Mouse (Mus musculus) T-helper 2 cell (primary cell): ENCODE measurements around the gene Tm9sf3.
"Not testable (repeated sequence)": the region's sequence is repeated elsewhere in the genome, so short reads cannot be mapped to it uniquely, and the experiment has no call there.

ENCODE experiments used
- in situ Hi-C: fragments of 300-600 bp; cut with MboI, MseI; formaldehyde crosslinking; loops from one replicate; pipeline ENCODE4 v1.15.1; 2025; ENCODE audit warnings: high pct_unique_total_duplicates

Tm9sf3 gene

GRCm38 (mm10) chr19:41263630-41264295 is at the start of gene Tm9sf3:
TSS of gene Tm9sf3 (minus strand) at chr19:41263997.
- in situ Hi-C loops, result loop anchor here (10.0 kb wide), 1 partner anchor 1251 kb away; the partner anchor contains the start of gene R3hcc1l

DNA sequence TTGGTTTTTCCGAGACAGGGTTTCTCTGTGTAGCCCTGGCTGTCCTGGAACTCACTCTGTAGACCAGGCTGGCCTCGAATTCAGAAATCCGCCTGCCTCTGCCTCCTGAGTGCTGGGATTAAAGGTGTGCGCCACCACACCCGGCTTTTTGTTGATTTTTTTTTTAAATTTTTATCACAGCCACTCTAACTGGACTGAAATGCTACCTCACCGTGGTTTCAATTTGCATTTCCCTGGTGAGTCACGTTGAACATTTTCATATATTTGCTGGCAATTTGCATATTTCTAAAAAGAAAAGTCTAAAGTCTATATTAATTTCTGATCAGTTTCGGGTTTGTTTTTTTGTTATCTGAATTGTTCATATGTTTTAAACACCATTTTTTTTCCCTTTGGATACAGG is 48.8 kb upstream of the Tm9sf3 start:
- in situ Hi-C loops, result not testable (repeated sequence)

DNA sequence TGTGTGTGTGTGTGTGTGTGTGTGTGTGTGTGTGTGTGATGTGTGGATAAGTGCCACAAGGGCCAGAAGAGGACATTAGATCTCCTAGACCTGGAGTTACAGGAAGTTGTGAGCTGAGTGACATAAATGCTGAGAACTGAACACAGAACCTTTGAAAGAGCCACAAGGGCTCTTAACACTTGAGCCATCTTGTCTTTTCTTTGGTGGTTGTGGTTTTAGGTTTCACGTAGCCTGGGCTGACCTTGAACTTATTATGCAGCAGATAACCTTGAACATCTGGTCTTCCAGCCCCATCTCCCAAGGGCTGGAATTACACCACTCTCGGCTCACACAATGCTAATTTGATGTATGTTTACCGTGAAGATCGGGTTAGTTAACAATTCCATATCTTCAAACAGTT is 48.2 kb upstream of the Tm9sf3 start:
- in situ Hi-C loops, result no loop called here

DNA sequence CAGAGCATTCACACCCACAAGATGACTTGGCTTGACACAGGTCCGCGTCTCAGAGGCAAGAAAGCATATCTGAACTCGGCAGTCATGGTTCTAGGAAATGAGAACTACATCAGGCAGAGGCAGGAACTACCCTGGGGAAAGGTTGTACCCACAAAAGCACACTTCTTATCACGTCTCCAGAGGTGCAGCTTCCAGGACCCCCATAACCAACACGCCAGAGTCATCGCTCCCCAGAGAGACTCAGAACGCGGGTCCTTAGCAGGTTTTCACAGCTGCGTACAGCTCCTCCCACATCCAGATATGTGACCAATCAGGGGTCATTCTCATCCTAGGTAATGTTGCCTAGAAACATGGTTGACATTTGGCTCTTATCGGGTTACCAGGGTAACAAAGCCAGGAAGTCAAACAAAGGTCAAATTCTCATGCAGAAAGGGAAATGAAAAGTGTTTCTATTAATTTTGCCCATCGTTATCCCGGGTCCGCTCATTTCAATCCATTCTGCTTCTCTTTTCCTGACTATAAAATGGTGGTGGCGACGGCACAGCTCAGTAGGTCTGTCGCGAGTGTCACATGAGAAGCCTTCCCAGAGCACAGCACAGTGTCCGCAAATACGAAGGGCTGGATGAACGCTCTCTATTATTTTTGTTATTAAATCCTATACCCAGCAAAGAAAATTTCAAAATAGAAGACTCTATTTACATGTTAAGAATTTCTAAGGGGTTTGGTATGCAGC is 47.3 kb upstream of the Tm9sf3 start:
- in situ Hi-C loops, result no loop called here

DNA sequence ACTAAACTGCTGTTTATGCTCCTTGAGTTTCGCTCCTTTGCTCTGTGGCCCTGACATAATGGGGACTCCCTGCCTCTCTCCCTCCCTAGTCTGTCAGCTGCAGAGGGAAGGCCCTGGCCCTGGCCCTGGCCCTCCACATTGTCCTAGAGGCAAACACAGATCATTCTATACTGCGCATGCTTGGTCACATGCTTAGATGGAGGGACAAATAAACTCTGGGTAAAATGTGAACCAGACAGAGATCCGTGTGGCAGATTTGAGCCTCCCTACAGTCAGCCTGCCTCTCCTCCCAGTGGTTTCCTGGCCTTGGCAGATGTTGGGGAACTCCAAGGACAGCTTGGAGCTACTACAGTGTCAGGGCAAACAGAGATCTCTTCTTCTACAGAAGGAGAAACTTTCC is 40.1 kb upstream of the Tm9sf3 start:
- in situ Hi-C loops, result no loop called here

DNA sequence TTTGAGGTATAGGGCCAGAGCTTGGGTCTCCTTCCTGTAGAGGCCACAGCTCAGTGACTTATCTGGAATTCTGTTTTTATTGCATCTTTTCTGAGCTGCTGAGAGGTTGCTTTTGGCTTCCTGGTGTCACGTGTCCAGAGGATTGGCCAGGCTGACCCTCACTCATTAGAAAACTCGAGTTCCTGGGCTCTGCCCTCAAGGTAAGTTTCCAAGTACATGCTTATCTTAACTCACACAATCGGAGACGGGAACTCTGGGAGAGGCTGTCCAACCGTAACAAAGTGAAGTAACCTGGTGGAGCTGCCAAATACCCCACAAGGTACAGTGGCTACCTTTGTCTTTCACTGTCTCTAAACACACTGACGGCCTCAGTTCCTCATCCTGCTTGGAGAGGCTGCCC is 39.6 kb upstream of the Tm9sf3 start:
- in situ Hi-C loops, result no loop called here

GRCm38 (mm10) chr19:41301856-41302255 is 38.1 kb upstream of the Tm9sf3 start:
- in situ Hi-C loops, result no loop called here

DNA sequence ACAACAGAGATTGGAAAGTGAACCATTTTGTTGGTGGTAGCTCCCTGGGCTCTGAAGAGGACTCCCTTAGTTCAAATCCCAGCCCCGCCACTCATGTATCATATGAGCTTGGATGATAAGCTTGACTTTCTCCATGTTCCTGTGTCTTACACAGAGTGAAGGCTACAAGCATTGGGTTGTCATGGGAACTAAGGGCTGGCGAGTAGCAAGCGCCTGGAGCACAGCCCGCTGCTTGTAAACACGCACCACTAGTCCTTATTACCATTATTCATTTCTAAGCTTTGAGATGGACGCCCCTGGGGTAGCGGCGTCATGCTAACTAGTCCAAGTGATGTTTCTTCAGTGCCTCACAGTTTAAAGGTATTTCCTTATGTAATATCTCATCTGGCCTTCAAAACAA is 35.6 kb upstream of the Tm9sf3 start:
- in situ Hi-C loops, result no loop called here

DNA sequence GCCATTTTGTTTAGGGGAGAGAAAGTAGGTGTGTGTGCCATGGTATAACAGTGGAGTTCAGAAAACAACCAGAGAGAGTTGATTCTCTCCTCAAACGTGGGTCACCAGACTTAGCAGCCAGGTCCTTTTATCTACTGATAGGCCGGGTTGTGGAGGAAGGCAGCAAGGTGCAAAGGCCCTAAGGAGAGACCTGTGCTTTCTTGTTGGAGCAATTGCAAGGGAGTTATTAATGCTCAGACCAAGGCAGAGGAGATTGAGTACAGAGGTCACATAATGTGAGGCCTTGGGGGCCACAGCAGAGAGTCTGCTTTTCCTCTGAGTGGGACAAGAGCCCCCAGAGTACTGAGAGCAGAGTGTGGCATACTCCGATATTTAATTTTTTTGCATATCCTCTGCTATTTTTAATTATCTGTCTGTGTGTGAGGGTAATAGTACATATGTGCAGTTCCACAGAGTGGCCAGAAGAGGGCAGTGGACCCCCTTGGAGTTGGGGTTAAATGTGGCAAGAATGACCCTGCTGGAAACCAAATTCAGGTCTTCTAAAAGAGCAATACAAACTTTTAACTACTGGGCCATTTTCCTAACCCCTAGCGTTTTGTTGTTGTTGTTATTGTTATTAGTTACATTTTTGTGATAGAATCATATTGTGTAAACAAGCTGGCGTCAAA is 27.3 kb upstream of the Tm9sf3 start:
- in situ Hi-C loops, result no loop called here

DNA sequence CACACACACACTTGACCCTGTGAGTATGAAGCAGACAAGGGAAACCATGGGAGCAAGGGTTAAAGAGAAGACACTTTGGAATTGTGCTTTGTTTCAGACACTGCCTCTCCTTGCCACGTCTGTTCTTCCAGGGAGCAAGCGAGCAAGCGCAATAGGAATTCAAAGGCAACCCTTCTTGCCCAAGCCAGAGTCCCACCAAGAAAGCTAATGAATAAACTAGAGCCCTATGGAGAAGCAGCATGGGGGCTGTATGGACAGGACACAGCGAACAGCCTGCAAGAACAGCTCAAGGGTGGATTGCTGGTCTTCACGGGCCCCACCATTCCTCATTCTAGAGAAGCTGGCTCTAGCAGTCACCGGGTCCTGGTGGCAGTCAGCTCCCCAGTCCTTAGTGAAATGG is 24.8 kb upstream of the Tm9sf3 start:
- in situ Hi-C loops, result no loop called here

GRCm38 (mm10) chr19:41287224-41287623 is 23.4 kb upstream of the Tm9sf3 start:
- in situ Hi-C loops, result no loop called here

DNA sequence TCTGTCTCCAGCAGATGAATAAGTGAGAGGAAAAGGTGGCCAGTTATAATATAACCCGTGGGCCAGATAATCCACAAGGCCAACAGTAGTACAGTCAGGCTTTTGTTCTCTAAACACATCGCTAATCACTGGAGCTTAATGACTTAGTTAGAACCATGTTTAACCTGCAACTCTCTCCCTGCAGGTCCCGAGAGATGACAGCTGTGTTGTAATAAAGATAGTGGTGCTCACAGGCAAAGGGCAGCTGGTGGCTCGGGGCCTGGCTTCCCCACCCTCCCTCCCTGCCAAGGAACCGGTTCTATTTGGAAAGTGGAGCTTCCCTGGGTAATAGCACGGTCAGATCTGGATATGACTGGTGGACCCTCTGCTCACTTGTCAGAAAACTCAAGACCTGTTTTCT is 20.7 kb upstream of the Tm9sf3 start:
- in situ Hi-C loops, result no loop called here

DNA sequence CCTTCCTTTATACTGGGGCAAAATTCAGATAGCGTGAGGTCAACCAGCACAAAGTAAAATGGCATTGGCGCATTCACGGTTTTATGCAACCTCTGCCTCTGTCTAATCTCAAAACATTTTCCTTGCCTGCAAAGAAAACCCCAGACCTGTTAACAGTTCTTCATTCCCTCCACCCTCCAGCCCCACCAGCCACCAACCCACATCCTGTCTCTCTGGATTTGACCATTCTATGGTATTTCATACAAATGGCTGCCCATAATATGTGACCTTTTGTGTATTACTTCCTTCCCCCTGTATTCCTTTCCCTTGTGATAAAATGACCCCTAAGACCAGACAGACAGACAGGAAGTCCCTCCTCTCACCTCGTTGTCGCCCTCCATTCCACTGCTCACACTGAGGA is 18.9 kb upstream of the Tm9sf3 start:
- in situ Hi-C loops, result no loop called here

DNA sequence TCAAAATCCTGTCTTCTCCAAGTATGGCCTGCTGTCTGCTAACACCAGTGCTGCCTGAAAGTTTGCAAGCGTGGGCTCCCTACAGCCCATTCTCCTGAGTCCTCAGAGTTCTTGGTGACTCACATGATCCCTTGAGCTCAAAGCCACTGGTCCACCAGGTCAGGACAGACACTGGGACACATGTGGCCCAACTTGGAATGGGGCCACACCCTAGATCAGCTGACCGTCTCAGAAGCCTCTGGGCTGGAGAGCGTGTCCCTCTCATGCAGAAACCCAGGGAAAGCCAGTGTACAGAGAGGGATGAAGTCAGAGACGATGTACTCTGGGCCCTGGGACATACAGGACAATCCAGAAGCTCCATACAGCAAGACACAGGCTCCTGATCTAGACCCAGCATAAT is 18.4 kb upstream of the Tm9sf3 start:
- in situ Hi-C loops, result no loop called here

GRCm38 (mm10) chr19:41279724-41280244 is 16.0 kb upstream of the Tm9sf3 start:
- in situ Hi-C loops, result no loop called here

DNA sequence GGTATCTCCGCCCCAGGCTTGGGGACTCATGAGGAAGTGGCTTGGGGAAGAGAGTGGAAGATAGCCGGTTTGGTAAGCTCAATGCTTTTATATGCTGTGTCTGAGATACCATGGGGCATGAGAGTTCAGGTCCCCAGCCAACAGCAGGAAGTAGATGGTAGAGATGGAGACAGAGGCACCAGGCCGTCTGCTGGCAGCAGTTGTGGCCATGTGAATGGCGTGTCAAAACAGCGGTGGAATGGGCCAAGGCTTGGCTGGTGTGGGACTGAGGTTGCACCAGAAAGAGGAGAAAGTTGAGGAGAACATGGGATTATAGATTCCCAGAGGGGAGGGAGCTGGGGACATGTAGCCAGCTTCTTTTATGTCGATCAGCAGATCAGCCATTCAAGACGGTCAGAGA is 14.8 kb upstream of the Tm9sf3 start:
- in situ Hi-C loops, result no loop called here

DNA sequence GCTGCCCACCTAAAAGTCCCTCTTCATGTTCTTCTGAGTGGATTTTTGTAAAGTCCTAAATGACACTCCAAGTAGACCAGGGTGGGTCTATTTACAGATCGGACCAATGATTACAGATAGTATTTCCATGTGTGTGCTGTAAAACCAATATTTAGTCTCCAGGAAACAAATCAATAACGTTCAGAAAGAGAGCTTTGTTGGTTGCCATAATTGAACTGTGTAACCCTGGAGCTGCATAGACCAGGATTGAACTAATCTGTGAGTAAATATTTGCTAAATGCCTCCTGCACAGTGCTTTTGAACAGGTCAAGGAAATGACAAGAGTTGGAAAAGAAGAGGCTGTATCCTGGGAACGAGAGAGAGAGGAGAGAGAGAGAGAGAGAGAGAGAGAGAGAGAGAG is 11.8 kb upstream of the Tm9sf3 start:
- in situ Hi-C loops, result no loop called here

GRCm38 (mm10) chr19:41270906-41271305 is 7.1 kb upstream of the Tm9sf3 start:
- in situ Hi-C loops, result no loop called here

DNA sequence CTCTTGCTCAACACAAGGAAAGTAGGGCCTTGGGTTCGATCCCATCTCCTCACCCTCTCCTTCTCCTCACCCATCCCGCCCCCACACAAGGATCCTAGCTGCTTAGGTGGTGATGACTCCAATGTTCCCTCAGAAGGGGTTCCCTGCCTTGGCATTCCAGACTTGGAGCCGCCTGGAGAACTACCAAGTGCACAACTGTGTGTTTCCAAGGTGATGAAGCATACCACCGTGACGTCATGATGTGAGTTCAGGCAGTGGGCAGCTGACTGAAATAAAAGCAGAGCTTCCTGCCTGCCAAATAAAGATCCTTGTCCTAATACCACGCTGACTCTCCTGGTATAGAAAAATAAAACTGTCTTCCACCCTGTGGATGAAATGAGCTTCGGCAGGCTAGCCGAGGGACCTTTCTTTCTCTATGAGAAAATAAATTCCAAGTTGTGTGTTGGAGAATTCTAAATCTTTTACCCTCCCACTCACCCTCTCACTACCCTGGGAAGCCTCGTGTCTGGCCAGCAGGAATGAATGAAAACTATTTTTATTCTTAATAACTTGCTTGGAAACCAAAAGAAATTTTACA is 6.4 kb upstream of the Tm9sf3 start:
- in situ Hi-C loops, result no loop called here

- in situ Hi-C loops, result loop anchor here (10.0 kb wide), 1 partner anchor 1248 kb away; the partner anchor contains the start of gene R3hcc1l
These were observed 2.6 kb upstream of the Tm9sf3 start for GRCm38 (mm10) chr19:41266251-41266901.

DNA sequence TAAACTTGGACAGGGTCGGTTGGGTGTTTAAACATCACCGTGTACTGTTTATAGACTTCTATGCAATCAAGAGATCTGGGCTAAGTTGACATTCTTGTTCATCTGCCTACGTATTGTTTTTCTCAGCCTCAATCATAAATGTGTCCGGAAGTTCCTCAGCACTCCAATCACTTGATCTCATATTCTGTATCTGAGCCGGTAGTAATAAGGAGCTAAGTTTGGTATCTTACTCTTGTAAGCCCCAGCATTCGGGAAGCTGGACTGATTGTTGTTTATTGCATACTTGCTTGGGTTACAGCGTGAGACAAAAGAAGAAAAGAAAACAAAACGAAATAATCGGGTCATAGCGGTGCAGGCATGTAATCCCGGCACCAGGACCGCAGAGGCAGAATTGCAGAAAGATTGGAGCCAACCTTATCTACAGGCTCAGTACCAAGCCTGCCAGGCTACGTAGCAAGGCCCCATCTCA is 568 bp upstream of the Tm9sf3 start:
- in situ Hi-C loops, result loop anchor here (10.0 kb wide), 1 partner anchor 1250 kb away; the partner anchor contains the start of gene R3hcc1l
